Mouse (Mus musculus): Measurements from ENCODE around the gene A930009A15Rik. TPM values are rescaled to one million over a fixed set of nuclear protein-coding genes. Genes with fewer than 3 reads are reported as not detected.

Gene A930009A15Rik
- total RNA-seq, 2 experiments from 2014 or later, result not detected

Other genes with a start within 250 kb of the A930009A15Rik start
- gene Tmem19, start 207.5 kb upstream of the A930009A15Rik start, total RNA-seq (2021), result 10 to 100 TPM in 1 of 2 experiments, 1 to 10 TPM in 1; 9.0 to 16.0 TPM
- 1 to 10 TPM; 4.4 to 6.6 TPM for gene Thap2, start 185.5 kb upstream of the A930009A15Rik start, total RNA-seq (2021)
- gene Zfc3h1, start 185.0 kb upstream of the A930009A15Rik start, total RNA-seq (2021), result 10 to 100 TPM in 1 of 2 experiments, 1 to 10 TPM in 1; 7.6 to 12.3 TPM
- under 1 TPM in 1 of 2 experiments, not detected in 1; 0.05 TPM for gene Lgr5, start 17.8 kb downstream of the A930009A15Rik start, total RNA-seq (2021)
- 10 to 100 TPM; 77.7 to 88.5 TPM for gene Tspan8, start 246.8 kb downstream of the A930009A15Rik start, total RNA-seq (2021)